Mouse (Mus musculus) neural tube, embryonic 12.5 days (tissue): ENCODE measurements around the gene Katnal1. TPM values are rescaled to one million over a fixed set of nuclear protein-coding genes. Genes with fewer than 3 reads are reported as not detected.

Experiments used
- ATAC-seq: fragments of 200-750 bp; cut with Nextera tagmentation; 2 replicates; pipeline ENCODE4 v1.8.0; 2017; ENCODE audit warnings: low read depth, mild to moderate bottlenecking, moderate TSS enrichment, moderate library complexity; ENCODE audit not compliant: low FRiP score
- H3K27ac ChIP-seq: fragments of 300-500 bp; sonication (generic); 2 replicates; pipeline ENCODE4 v1.5.1; 2016
- H3K27me3 ChIP-seq: fragments of 300-500 bp; sonication (generic); replicated peaks from 2 replicates; pipeline ENCODE4 v1.6.1; 2016; ENCODE audit warnings: mild to moderate bottlenecking
- H3K36me3 ChIP-seq: fragments of 300-500 bp; sonication (generic); 2 replicates; pipeline ENCODE4 v1.6.1; 2016; ENCODE audit warnings: mild to moderate bottlenecking
- H3K4me1 ChIP-seq: fragments of 300-500 bp; sonication (generic); 2 replicates; pipeline ENCODE4 v1.6.1; 2016
- H3K4me2 ChIP-seq: fragments of 300-500 bp; sonication (generic); replicated peaks from 2 replicates; pipeline ENCODE4 v1.6.1; 2016; ENCODE audit warnings: mild to moderate bottlenecking
- H3K4me3 ChIP-seq: fragments of 300-500 bp; sonication (generic); 2 replicates; pipeline ENCODE4 v1.5.1; 2016
- H3K9ac ChIP-seq: fragments of 300-500 bp; sonication (generic); 2 replicates; pipeline ENCODE4 v1.6.1; 2016; ENCODE audit warnings: mild to moderate bottlenecking
- H3K9me3 ChIP-seq: fragments of 300-500 bp; sonication (generic); 2 replicates; pipeline ENCODE4 v1.6.1; 2016; ENCODE audit warnings: mild to moderate bottlenecking
- WGBS: fragments of 180-500 bp; shearing (Covaris S2); methylation state at CpG from one replicate; pipeline ENCODE4 v1.1.7; 2016; 5-methylcytosine and 5-hydroxymethylcytosine counted together
- polyA plus RNA-seq: library from polyadenylated mRNA; unstranded; fragments of >200 nt; fragmentation: Nextera tagmentation; extraction: Ambion mirVana; gene quantifications from 2 replicates; pipeline ENCODE4 v1.2.1, GENCODE M21; 2016

The Katnal1 gene
- 35.7 and 36.6 TPM in 2 replicates for polyA plus RNA-seq

- Histone ChIP-seq H3K4me2 (peak within 1 kb of the TSS; percentile 73), H3K4me3 (peak within 1 kb of the TSS; percentile 82), H3K9ac (peak within 1 kb of the TSS; percentile 83), H3K4me1 (peaks cover 5% of the 10 kb centered on the region), H3K27me3 (no peaks in the 10 kb centered on the region), H3K9me3 (0 out of 2 replicates have a peak, but pooled peaks cover 3% of the 10 kb centered on the region), H3K27ac (peak within 1 kb of the TSS; percentile 96), H3K36me3 (peaks cover 13% of the 10 kb centered on the region; the same call in 1 of the 2 replicates)
- no peak; the same call in 1 of the 2 replicates for ATAC-seq
- 1% methylated on average over 16 of the region's 16 CpGs for WGBS
These were observed at the start of gene Katnal1 for GRCm38 (mm10) chr5:148929116-148929449. Gene Katnal1, minus strand, starts transcription at chr5:148929320.

GRCm38 (mm10) chr5:148978458-148979165, 49.5 kb upstream of the Katnal1 start:
- H3K9me3 ChIP-seq = peaks cover under 1% of the 10 kb centered on the region; the same call in 1 of the 2 replicates
- peaks cover 6% of the 10 kb centered on the region; the same call in 1 of the 2 replicates for H3K4me1 ChIP-seq
- H3K9ac ChIP-seq = no peak overlapping the region
- H3K27ac ChIP-seq = no peak overlapping the region
- 74% methylated on average over 18 of the region's 18 CpGs for WGBS
- no peaks in the 10 kb centered on the region for H3K36me3 ChIP-seq
- H3K4me2 ChIP-seq = no peak overlapping the region
- ATAC-seq = no peak
- H3K27me3 ChIP-seq = no peaks in the 10 kb centered on the region
- no peak overlapping the region for H3K4me3 ChIP-seq

GRCm38 (mm10) chr5:148977698-148978457, 48.8 kb upstream of the Katnal1 start:
- H3K27me3 ChIP-seq = no peaks in the 10 kb centered on the region
- H3K4me2 ChIP-seq = no peak overlapping the region
- 24% methylated on average over 14 of the region's 14 CpGs for WGBS
- H3K9me3 ChIP-seq = no peaks in the 10 kb centered on the region
- H3K27ac ChIP-seq = no peak overlapping the region
- no peak for ATAC-seq
- H3K9ac ChIP-seq = 0 out of 2 replicates have a peak overlapping the region, but pooled peaks have one; percentile 1
- no peaks in the 10 kb centered on the region for H3K36me3 ChIP-seq
- peaks cover 12% of the 10 kb centered on the region for H3K4me1 ChIP-seq
- no peak overlapping the region for H3K4me3 ChIP-seq

GRCm38 (mm10) chr5:148976876-148977275, 47.8 kb upstream of the Katnal1 start:
- Histone ChIP-seq H3K27ac (no peak overlapping the region), H3K9ac (no peak overlapping the region), H3K36me3 (no peaks in the 10 kb centered on the region), H3K4me2 (no peak overlapping the region), H3K4me3 (no peak overlapping the region), H3K4me1 (peaks cover 12% of the 10 kb centered on the region), H3K27me3 (no peaks in the 10 kb centered on the region), H3K9me3 (no peaks in the 10 kb centered on the region)
- WGBS = 79% methylated on average over 8 of the region's 8 CpGs
- no peak for ATAC-seq

GRCm38 (mm10) chr5:148975035-148975434, 45.9 kb upstream of the Katnal1 start:
- Histone ChIP-seq H3K4me1 (peaks cover 12% of the 10 kb centered on the region), H3K4me3 (no peak overlapping the region), H3K9me3 (no peaks in the 10 kb centered on the region), H3K27ac (no peak overlapping the region), H3K4me2 (no peak overlapping the region), H3K36me3 (no peaks in the 10 kb centered on the region), H3K9ac (no peak overlapping the region), H3K27me3 (no peaks in the 10 kb centered on the region)
- ATAC-seq = no peak
- WGBS = 93% methylated on average over 12 of the region's 12 CpGs

GRCm38 (mm10) chr5:148973019-148973668, 44.0 kb upstream of the Katnal1 start:
- H3K4me2 ChIP-seq = no peak overlapping the region
- no peaks in the 10 kb centered on the region for H3K9me3 ChIP-seq
- no peak overlapping the region for H3K9ac ChIP-seq
- no peak overlapping the region for H3K27ac ChIP-seq
- H3K27me3 ChIP-seq = no peaks in the 10 kb centered on the region
- no peak overlapping the region for H3K4me3 ChIP-seq
- ATAC-seq = peak; percentile 44; the same call in 1 of the 2 replicates
- WGBS = 14% methylated on average over 6 of the region's 6 CpGs
- no peaks in the 10 kb centered on the region for H3K36me3 ChIP-seq
- peaks cover 14% of the 10 kb centered on the region for H3K4me1 ChIP-seq

- no peak overlapping the region for H3K9ac ChIP-seq
- no peaks in the 10 kb centered on the region for H3K27me3 ChIP-seq
- no peak overlapping the region for H3K27ac ChIP-seq
- peaks cover 9% of the 10 kb centered on the region for H3K4me1 ChIP-seq
- no peaks in the 10 kb centered on the region for H3K9me3 ChIP-seq
- WGBS = 92% methylated on average over 8 of the region's 8 CpGs
- no peaks in the 10 kb centered on the region for H3K36me3 ChIP-seq
- ATAC-seq = no peak
- no peak overlapping the region for H3K4me2 ChIP-seq
- no peak overlapping the region for H3K4me3 ChIP-seq
These were observed 43.0 kb upstream of the Katnal1 start for GRCm38 (mm10) chr5:148972167-148972566.

- no peak overlapping the region for H3K27ac ChIP-seq
- peaks cover 22% of the 10 kb centered on the region for H3K4me1 ChIP-seq
- ATAC-seq = no peak
- H3K4me2 ChIP-seq = no peak overlapping the region
- no peak overlapping the region for H3K4me3 ChIP-seq
- WGBS = 64% methylated on average over 9 of the region's 9 CpGs
- H3K36me3 ChIP-seq = no peaks in the 10 kb centered on the region
- H3K9me3 ChIP-seq = no peaks in the 10 kb centered on the region
- H3K9ac ChIP-seq = no peak overlapping the region
- H3K27me3 ChIP-seq = no peaks in the 10 kb centered on the region
These were observed 40.5 kb upstream of the Katnal1 start for GRCm38 (mm10) chr5:148969648-148970047.

- H3K36me3 ChIP-seq = no peaks in the 10 kb centered on the region
- 63% methylated on average over 7 of the region's 7 CpGs for WGBS
- peaks cover 22% of the 10 kb centered on the region for H3K4me1 ChIP-seq
- H3K4me2 ChIP-seq = no peak overlapping the region
- no peaks in the 10 kb centered on the region for H3K27me3 ChIP-seq
- ATAC-seq = no peak
- no peak overlapping the region for H3K4me3 ChIP-seq
- H3K9ac ChIP-seq = no peak overlapping the region
- H3K9me3 ChIP-seq = no peaks in the 10 kb centered on the region
- H3K27ac ChIP-seq = no peak overlapping the region
These were observed 39.9 kb upstream of the Katnal1 start for GRCm38 (mm10) chr5:148968958-148969576.

- H3K9me3 ChIP-seq = no peaks in the 10 kb centered on the region
- no peak for ATAC-seq
- no peaks in the 10 kb centered on the region for H3K27me3 ChIP-seq
- no peak overlapping the region for H3K9ac ChIP-seq
- H3K27ac ChIP-seq = no peak overlapping the region
- 74% methylated on average over 5 of the region's 5 CpGs for WGBS
- no peak overlapping the region for H3K4me3 ChIP-seq
- no peak overlapping the region for H3K4me2 ChIP-seq
- no peaks in the 10 kb centered on the region for H3K36me3 ChIP-seq
- peaks cover 18% of the 10 kb centered on the region for H3K4me1 ChIP-seq
These were observed 39.1 kb upstream of the Katnal1 start for GRCm38 (mm10) chr5:148968179-148968578.

- no peak overlapping the region for H3K4me3 ChIP-seq
- no peak overlapping the region for H3K27ac ChIP-seq
- no peaks in the 10 kb centered on the region for H3K36me3 ChIP-seq
- 68% methylated on average over 6 of the region's 6 CpGs for WGBS
- no peak overlapping the region for H3K4me2 ChIP-seq
- H3K9ac ChIP-seq = no peak overlapping the region
- no peaks in the 10 kb centered on the region for H3K9me3 ChIP-seq
- H3K27me3 ChIP-seq = no peaks in the 10 kb centered on the region
- ATAC-seq = no peak
- peaks cover 16% of the 10 kb centered on the region for H3K4me1 ChIP-seq
These were observed 37.3 kb upstream of the Katnal1 start for GRCm38 (mm10) chr5:148966395-148966794.
